Mouse (Mus musculus): Measurements from ENCODE around the gene Cd81. TPM values are rescaled to one million over a fixed set of nuclear protein-coding genes. Genes with fewer than 3 reads are reported as not detected.

Cd81 gene
- polyA plus RNA-seq, 1 experiment from 2014 or later, result 276 TPM

GRCm38 (mm10) chr7:143057667-143058220, 5.2 kb downstream of the Cd81 start:
- peak overlapping the region; percentile 25; the same call in 1 of the 2 replicates for H3K9ac ChIP-seq (ENCODE audit: low read depth, low read length)
- H3K4me2 ChIP-seq, result peak overlapping the region; percentile 80
- peaks cover 13% of the 10 kb centered on the region for H3K36me3 ChIP-seq (ENCODE audit: control insufficient read depth, insufficient read depth, low read length)
- H3K9me3 ChIP-seq (ENCODE audit: control insufficient read depth, low read length), result no peaks in the 10 kb centered on the region
- peak overlapping the region; percentile 20 for H3K4me3 ChIP-seq (ENCODE audit: low read depth, low read length)
- H3K27me3 ChIP-seq (replicated peaks; ENCODE audit: control insufficient read depth, insufficient read depth, low read length), result no peaks in the 10 kb centered on the region
- DNase-seq (ENCODE audit: low spot score) (no peak), ATAC-seq (replicated peaks; ENCODE audit: low FRiP score) (peak; percentile 68)
- WGBS, result 11% methylated on average over 9 of the region's 9 CpGs
- peak overlapping the region; percentile 85 for H3K27ac ChIP-seq (ENCODE audit: low read depth, low read length)
- peaks cover 65% of the 10 kb centered on the region for H3K4me1 ChIP-seq (replicated peaks; ENCODE audit: control insufficient read depth, insufficient read depth, low read length)

GRCm38 (mm10) chr7:143058221-143058697, 5.7 kb downstream of the Cd81 start:
- H3K9ac ChIP-seq (ENCODE audit: low read depth, low read length), result peak overlapping the region; percentile 46; the same call in 1 of the 2 replicates
- 35% methylated on average over 5 of the region's 5 CpGs for WGBS
- no peaks in the 10 kb centered on the region for H3K27me3 ChIP-seq (replicated peaks; ENCODE audit: control insufficient read depth, insufficient read depth, low read length)
- no peaks in the 10 kb centered on the region for H3K9me3 ChIP-seq (ENCODE audit: control insufficient read depth, low read length)
- ATAC-seq (replicated peaks; ENCODE audit: low FRiP score) (peak; percentile 34), DNase-seq (ENCODE audit: low spot score) (no peak)
- peaks cover 13% of the 10 kb centered on the region for H3K36me3 ChIP-seq (ENCODE audit: control insufficient read depth, insufficient read depth, low read length)
- peak overlapping the region; percentile 85 for H3K27ac ChIP-seq (ENCODE audit: low read depth, low read length)
- peaks cover 65% of the 10 kb centered on the region for H3K4me1 ChIP-seq (replicated peaks; ENCODE audit: control insufficient read depth, insufficient read depth, low read length)
- peak overlapping the region; percentile 20 for H3K4me3 ChIP-seq (ENCODE audit: low read depth, low read length)
- H3K4me2 ChIP-seq, result peak overlapping the region; percentile 80

GRCm38 (mm10) chr7:143059202-143059870, 6.8 kb downstream of the Cd81 start:
- Histone ChIP-seq H3K4me2 (peak overlapping the region; percentile 80; the same call in 1 of the 2 replicates), H3K9ac (ENCODE audit: low read depth, low read length) (peak overlapping the region; percentile 46), H3K36me3 (ENCODE audit: control insufficient read depth, insufficient read depth, low read length) (peaks cover 23% of the 10 kb centered on the region), H3K27me3 (replicated peaks; ENCODE audit: control insufficient read depth, insufficient read depth, low read length) (no peaks in the 10 kb centered on the region), H3K27ac (ENCODE audit: low read depth, low read length) (peak overlapping the region; percentile 85), H3K9me3 (ENCODE audit: control insufficient read depth, low read length) (no peaks in the 10 kb centered on the region), H3K4me3 (ENCODE audit: low read depth, low read length) (no peak overlapping the region), H3K4me1 (replicated peaks; ENCODE audit: control insufficient read depth, insufficient read depth, low read length) (peaks cover 58% of the 10 kb centered on the region)
- ATAC-seq (replicated peaks; ENCODE audit: low FRiP score) (no peak), DNase-seq (ENCODE audit: low spot score) (no peak)
- whole genome bisulfite sequencing, result 56% methylated on average over 5 of the region's 5 CpGs

GRCm38 (mm10) chr7:143062704-143063103, 10.2 kb downstream of the Cd81 start:
- Histone ChIP-seq H3K27ac (ENCODE audit: low read depth, low read length) (no peak overlapping the region), H3K4me1 (replicated peaks; ENCODE audit: control insufficient read depth, insufficient read depth, low read length) (peaks cover 25% of the 10 kb centered on the region), H3K9ac (ENCODE audit: low read depth, low read length) (no peak overlapping the region), H3K36me3 (ENCODE audit: control insufficient read depth, insufficient read depth, low read length) (peaks cover 49% of the 10 kb centered on the region), H3K4me2 (no peak overlapping the region), H3K9me3 (ENCODE audit: control insufficient read depth, low read length) (no peaks in the 10 kb centered on the region), H3K27me3 (replicated peaks; ENCODE audit: control insufficient read depth, insufficient read depth, low read length) (no peaks in the 10 kb centered on the region), H3K4me3 (ENCODE audit: low read depth, low read length) (no peak overlapping the region)
- 64% methylated on average over 2 of the region's 2 CpGs for whole genome bisulfite sequencing
- ATAC-seq (replicated peaks; ENCODE audit: low FRiP score) (no peak), DNase-seq (ENCODE audit: low spot score) (no peak)

GRCm38 (mm10) chr7:143064226-143064625, 11.7 kb downstream of the Cd81 start:
- H3K4me1 ChIP-seq (replicated peaks; ENCODE audit: control insufficient read depth, insufficient read depth, low read length), result peaks cover 15% of the 10 kb centered on the region
- DNase-seq (ENCODE audit: low spot score) (no peak), ATAC-seq (replicated peaks; ENCODE audit: low FRiP score) (no peak)
- H3K9me3 ChIP-seq (ENCODE audit: control insufficient read depth, low read length), result no peaks in the 10 kb centered on the region
- H3K4me2 ChIP-seq, result no peak overlapping the region
- H3K9ac ChIP-seq (ENCODE audit: low read depth, low read length), result no peak overlapping the region
- H3K4me3 ChIP-seq (ENCODE audit: low read depth, low read length), result no peak overlapping the region
- 82% methylated on average over 6 of the region's 6 CpGs for WGBS
- no peak overlapping the region for H3K27ac ChIP-seq (ENCODE audit: low read depth, low read length)
- H3K27me3 ChIP-seq (replicated peaks; ENCODE audit: control insufficient read depth, insufficient read depth, low read length), result no peaks in the 10 kb centered on the region
- peaks cover 51% of the 10 kb centered on the region for H3K36me3 ChIP-seq (ENCODE audit: control insufficient read depth, insufficient read depth, low read length)

- Histone ChIP-seq H3K27me3 (replicated peaks; ENCODE audit: control insufficient read depth, insufficient read depth, low read length) (no peaks in the 10 kb centered on the region), H3K4me3 (ENCODE audit: low read depth, low read length) (no peak overlapping the region), H3K9ac (ENCODE audit: low read depth, low read length) (no peak overlapping the region), H3K27ac (ENCODE audit: low read depth, low read length) (no peak overlapping the region), H3K4me2 (no peak overlapping the region), H3K36me3 (ENCODE audit: control insufficient read depth, insufficient read depth, low read length) (peaks cover 51% of the 10 kb centered on the region), H3K9me3 (ENCODE audit: control insufficient read depth, low read length) (no peaks in the 10 kb centered on the region), H3K4me1 (replicated peaks; ENCODE audit: control insufficient read depth, insufficient read depth, low read length) (peaks cover 16% of the 10 kb centered on the region)
- ATAC-seq (replicated peaks; ENCODE audit: low FRiP score) (no peak), DNase-seq (ENCODE audit: low spot score) (no peak)
- WGBS, result 96% methylated on average over 2 of the region's 2 CpGs
These were observed 13.2 kb downstream of the Cd81 start for GRCm38 (mm10) chr7:143065692-143066091.

- Histone ChIP-seq H3K4me2 (no peak overlapping the region), H3K27me3 (replicated peaks; ENCODE audit: control insufficient read depth, insufficient read depth, low read length) (no peaks in the 10 kb centered on the region), H3K9me3 (ENCODE audit: control insufficient read depth, low read length) (no peaks in the 10 kb centered on the region), H3K4me1 (replicated peaks; ENCODE audit: control insufficient read depth, insufficient read depth, low read length) (peaks cover 15% of the 10 kb centered on the region), H3K27ac (ENCODE audit: low read depth, low read length) (no peak overlapping the region), H3K9ac (ENCODE audit: low read depth, low read length) (no peak overlapping the region), H3K36me3 (ENCODE audit: control insufficient read depth, insufficient read depth, low read length) (peaks cover 41% of the 10 kb centered on the region), H3K4me3 (ENCODE audit: low read depth, low read length) (no peak overlapping the region)
- 83% methylated on average over 2 of the region's 2 CpGs for WGBS
- no peak for DNase-seq (ENCODE audit: low spot score)
- no peak for ATAC-seq (replicated peaks; ENCODE audit: low FRiP score)
These were observed 14.9 kb downstream of the Cd81 start for GRCm38 (mm10) chr7:143067469-143067868.

GRCm38 (mm10) chr7:143067897-143068296, 15.4 kb downstream of the Cd81 start:
- DNase-seq (ENCODE audit: low spot score), result no peak
- Histone ChIP-seq H3K27me3 (replicated peaks; ENCODE audit: control insufficient read depth, insufficient read depth, low read length) (no peaks in the 10 kb centered on the region), H3K9me3 (ENCODE audit: control insufficient read depth, low read length) (no peaks in the 10 kb centered on the region), H3K4me2 (peak overlapping the region; percentile 99; the same call in 1 of the 2 replicates), H3K36me3 (ENCODE audit: control insufficient read depth, insufficient read depth, low read length) (peaks cover 38% of the 10 kb centered on the region), H3K4me1 (replicated peaks; ENCODE audit: control insufficient read depth, insufficient read depth, low read length) (peaks cover 15% of the 10 kb centered on the region), H3K4me3 (ENCODE audit: low read depth, low read length) (no peak overlapping the region), H3K9ac (ENCODE audit: low read depth, low read length) (no peak overlapping the region; the same call in 1 of the 2 replicates), H3K27ac (ENCODE audit: low read depth, low read length) (peak overlapping the region; percentile 91)
- ATAC-seq (replicated peaks; ENCODE audit: low FRiP score), result no peak
- 78% methylated on average over 3 of the region's 3 CpGs for WGBS

Measured in liver, embryonic 11.5 days (tissue).